Mouse (Mus musculus): ENCODE measurements around the gene Polr3k.

The Polr3k gene

GRCm38 (mm10) chr2:181863791-181864535 is at the start of gene Polr3k:
Gene Polr3k (plus strand): TSS chr2:181864337.
- DNase-seq (ENCODE audit: low spot score): peak; percentile 71

DNA sequence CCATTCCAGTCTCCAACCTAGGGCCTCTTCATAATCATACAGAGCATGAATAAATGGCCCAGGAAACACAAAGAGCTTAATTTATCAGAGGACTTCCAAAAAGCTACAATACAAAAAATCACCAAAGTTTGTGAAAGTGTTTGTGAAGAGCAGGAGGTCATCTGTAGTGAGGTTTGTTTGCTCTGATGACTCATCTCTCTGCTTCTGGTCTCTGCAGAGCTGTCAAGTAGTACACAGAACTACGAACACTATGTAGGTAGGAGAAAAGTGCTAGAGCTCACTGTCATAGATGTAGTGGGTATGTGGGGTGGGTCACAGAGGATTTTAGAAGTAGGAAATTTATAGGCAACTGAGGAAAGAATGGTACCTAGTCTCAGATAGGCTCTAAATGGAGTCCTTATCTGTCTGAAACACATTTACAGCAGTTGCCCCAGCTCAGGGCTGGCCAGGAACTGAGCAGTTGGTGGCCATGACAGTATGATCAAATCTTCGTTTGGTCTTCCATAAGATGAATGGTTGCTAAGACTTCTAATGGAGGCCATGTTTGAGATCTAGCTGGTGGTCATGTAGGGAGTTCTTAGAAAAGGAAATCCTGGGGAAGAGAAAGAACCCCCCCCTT is 35.0 kb upstream of the Polr3k start:
- DNase-seq (ENCODE audit: low spot score): no peak

- no peak for DNase-seq (ENCODE audit: low spot score)
These were observed 31.4 kb upstream of the Polr3k start for GRCm38 (mm10) chr2:181832745-181833144.

DNA sequence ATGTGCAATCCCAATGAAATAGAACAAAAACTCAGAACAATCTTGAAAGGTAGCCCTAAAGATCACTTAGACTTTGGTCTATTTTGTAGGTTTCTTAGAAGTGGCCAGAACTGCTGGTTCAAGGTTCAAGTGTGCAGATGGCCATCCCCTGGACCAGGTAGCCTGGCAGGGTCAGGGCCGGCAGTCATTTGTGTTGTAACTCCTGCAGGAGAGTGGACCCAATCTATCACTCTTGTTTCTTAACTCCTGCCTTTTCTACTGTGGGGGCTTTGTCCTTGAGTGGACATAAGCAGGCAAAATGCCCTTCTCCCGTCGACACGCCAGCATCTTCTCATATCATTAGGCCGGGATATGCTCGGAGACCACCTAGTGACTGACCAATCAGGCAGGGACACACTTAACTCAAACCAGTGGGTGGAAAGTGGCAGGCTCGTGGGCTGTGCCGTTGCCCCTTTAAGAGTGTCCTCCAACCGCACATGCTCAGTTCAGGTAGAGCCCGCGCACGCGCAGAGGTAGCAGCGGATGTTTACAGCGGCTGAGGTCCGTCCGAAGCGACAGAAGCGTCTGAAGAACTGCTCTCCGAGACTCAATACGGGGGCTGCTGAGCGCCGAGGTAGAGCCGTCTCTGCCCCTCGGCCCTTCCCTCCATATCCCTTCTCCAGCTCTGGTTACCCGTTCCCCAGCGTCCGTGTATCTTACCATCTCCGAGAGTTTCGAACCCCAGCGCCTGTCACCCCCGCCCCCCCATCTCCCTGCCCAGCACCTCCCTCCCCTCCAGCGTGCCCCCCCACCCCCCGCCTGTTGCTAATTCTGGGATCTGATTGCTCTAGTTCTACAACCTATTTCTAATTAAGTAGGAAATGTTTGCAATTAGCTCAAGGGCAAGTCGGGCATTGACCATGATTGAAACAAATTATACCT is 26.5 kb upstream of the Polr3k start, which contains the start of gene Pcmtd2:
TSS of gene Pcmtd2 (plus strand) at position 483 of the 921 bp plus-strand sequence.
- DNase-seq (ENCODE audit: low spot score): peak; percentile 83

GRCm38 (mm10) chr2:181838293-181838680 is 25.9 kb upstream of the Polr3k start:
- no peak for DNase-seq (ENCODE audit: low spot score)

GRCm38 (mm10) chr2:181845709-181846394 is 18.3 kb upstream of the Polr3k start:
- no peak for DNase-seq (ENCODE audit: low spot score)

GRCm38 (mm10) chr2:181864536-181864860 is 361 bp downstream of the Polr3k start:
- DNase-seq (ENCODE audit: low spot score): no peak

GRCm38 (mm10) chr2:181866931-181867330 is 2.8 kb downstream of the Polr3k start:
- peak; percentile 25 for DNase-seq (ENCODE audit: low spot score)

DNA sequence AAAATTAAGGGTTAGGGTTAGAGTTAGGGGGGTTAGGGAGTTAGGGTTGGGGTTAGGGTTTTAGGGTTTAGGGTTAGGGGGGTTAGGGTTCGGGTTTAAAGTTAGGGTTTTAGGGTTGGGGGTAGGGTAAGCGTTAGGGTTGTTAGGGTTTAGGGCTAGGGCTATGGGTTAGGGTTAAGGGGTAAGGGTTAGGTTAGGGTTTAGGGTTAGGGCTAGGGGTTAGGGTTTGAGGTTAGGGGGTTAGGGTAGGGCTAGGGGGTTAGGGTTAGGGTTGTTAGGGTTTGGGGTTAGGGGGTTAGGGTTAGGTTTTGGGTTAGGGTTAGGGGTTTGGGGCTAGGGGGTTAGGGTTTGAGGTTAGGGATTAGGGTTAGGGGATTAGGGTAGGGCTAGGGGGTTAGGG is 6.9 kb downstream of the Polr3k start:
- DNase-seq (ENCODE audit: low spot score): no peak

- DNase-seq (ENCODE audit: low spot score): no peak
These were observed 14.8 kb downstream of the Polr3k start for GRCm38 (mm10) chr2:181878903-181879302.

- DNase-seq (ENCODE audit: low spot score): no peak
These were observed 19.0 kb downstream of the Polr3k start for GRCm38 (mm10) chr2:181883022-181883749.

- no peak for DNase-seq (ENCODE audit: low spot score)
These were observed 53.7 kb downstream of the Polr3k start for GRCm38 (mm10) chr2:181917861-181918260.

DNA sequence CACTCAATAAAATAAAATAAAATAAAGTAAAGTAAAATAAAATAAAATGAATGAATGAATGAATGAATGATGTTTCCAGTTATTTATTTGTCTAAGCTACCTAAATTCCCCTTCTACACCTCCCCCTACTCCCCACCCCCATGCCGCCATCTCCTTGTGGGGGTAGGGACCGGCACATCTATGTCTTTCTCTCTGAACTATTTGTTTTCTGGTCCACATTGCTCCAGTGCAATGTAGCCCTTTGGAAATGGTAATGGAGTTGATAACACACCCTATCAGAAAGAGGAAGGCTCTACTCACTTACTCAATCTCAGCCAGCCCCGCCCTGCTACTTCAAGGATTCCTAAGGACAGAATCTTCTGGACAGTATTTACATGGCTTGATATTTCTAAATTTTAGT is 54.4 kb downstream of the Polr3k start:
- DNase-seq (ENCODE audit: low spot score): no peak
